Mouse (Mus musculus): ENCODE measurements around the gene Scd2.

DNA sequence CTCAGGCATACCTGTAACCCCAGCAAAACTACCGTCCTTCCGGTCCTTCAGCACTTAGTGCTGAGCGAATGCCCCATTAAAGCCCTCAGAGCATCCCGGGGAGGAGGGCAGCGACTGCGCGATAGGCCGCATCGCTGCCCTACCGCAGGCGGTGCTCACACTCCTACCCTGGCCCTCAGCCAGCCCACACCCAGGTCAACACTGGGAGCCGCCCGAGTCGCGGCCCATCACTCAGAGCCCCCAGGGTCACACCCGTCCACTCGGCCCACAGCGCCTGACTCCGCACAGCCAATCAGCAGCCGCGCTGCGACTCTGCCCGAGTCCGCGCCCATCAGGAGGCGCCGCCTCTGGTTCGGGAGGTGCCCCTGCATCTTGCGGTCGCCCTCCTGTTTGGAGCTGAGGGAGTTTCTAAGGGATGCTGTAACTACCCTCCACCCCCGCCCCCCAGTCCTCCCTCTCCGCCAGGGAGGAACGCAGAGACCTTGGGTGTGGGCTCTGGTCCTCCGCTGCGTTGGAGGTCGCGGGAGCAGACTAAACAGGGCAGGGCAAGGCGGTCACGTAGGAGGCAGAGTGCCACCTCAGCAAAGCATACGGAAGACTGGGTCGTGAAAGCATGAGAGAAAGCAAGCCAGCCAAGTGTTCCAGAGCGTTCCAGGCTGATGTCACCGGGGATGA is 26.5 kb upstream of the Scd2 start:
- TF ChIP-seq POLR2A (IDR thresholded peaks at IDR 0.05; ENCODE audit: control insufficient read depth in 1 of 2, insufficient read depth in 1 of 2, low read depth in 1 of 2, low read length in 2 of 2, poor library complexity in 1 of 2) (peak; percentile 62 to 82; a peak in 3 of 4 replicates), TCF12 (IDR thresholded peaks at IDR 0.05; ENCODE audit: low read depth, low read length) (peak; percentile 88; the same call in 1 of the 2 replicates), CHD2 (IDR thresholded peaks at IDR 0.05; ENCODE audit: low read length) (no peak), CTCF (IDR thresholded peaks at IDR 0.05 in 2 of 3, conservative IDR thresholded peaks at IDR 0.05 in 1 of 3; ENCODE audit: control insufficient read depth in 1 of 3, insufficient read depth in 1 of 3, low read depth in 2 of 3, low read length in 3 of 3, poor library complexity in 1 of 3, severe bottlenecking in 1 of 3) (0 out of 6 replicates have a peak, but pooled peaks of 1 of the 3 experiments have one; percentile 17), GATA1 (IDR thresholded peaks at IDR 0.05; ENCODE audit: low read depth, low read length) (peak; percentile 19; the same call in 1 of the 2 replicates), ELF1 (IDR thresholded peaks at IDR 0.05; ENCODE audit: low read depth, low read length) (no peak), TAL1 (IDR thresholded peaks at IDR 0.05; ENCODE audit: low read length) (no peak), MAFK (IDR thresholded peaks at IDR 0.05; ENCODE audit: borderline replicate concordance, low read depth, low read length) (peak; percentile 26), SIN3A (IDR thresholded peaks at IDR 0.05; ENCODE audit: low read length) (peak; percentile 81), NRF1 (IDR thresholded peaks at IDR 0.05; ENCODE audit: insufficient read depth, low read depth, low read length, poor library complexity, severe bottlenecking) (peak; percentile 53; the same call in 1 of the 2 replicates), USF2 (IDR thresholded peaks at IDR 0.05; ENCODE audit: borderline replicate concordance in 1 of 2, insufficient read depth in 1 of 2, low read depth in 1 of 2, low read length in 2 of 2) (no peak), TBP (IDR thresholded peaks at IDR 0.05; ENCODE audit: low read depth, low read length) (peak; percentile 63; the same call in 1 of the 2 replicates)

All from MEL (cell line).